Mouse (Mus musculus) A20 (cell line): Measurements from ENCODE around the gene Nectin2.
A peak's percentile ranks its signal among the peaks of the same experiment; 100 is the strongest.
"Not testable (repeated sequence)": the region's sequence is repeated elsewhere in the genome, so short reads cannot be mapped to it uniquely, and the experiment has no call there.

ENCODE experiments used
- DNase-seq: peaks from one replicate; pipeline ENCODE4 v3.0.0-alpha.2; 2011; ENCODE audit warnings: low read depth, low spot score

The Nectin2 gene

GRCm38 (mm10) chr7:19750217-19751069 lies at the start of gene Nectin2:
TSS of gene Nectin2 (minus strand) at chr7:19750483.
- DNase-seq: peak; percentile 91

DNA sequence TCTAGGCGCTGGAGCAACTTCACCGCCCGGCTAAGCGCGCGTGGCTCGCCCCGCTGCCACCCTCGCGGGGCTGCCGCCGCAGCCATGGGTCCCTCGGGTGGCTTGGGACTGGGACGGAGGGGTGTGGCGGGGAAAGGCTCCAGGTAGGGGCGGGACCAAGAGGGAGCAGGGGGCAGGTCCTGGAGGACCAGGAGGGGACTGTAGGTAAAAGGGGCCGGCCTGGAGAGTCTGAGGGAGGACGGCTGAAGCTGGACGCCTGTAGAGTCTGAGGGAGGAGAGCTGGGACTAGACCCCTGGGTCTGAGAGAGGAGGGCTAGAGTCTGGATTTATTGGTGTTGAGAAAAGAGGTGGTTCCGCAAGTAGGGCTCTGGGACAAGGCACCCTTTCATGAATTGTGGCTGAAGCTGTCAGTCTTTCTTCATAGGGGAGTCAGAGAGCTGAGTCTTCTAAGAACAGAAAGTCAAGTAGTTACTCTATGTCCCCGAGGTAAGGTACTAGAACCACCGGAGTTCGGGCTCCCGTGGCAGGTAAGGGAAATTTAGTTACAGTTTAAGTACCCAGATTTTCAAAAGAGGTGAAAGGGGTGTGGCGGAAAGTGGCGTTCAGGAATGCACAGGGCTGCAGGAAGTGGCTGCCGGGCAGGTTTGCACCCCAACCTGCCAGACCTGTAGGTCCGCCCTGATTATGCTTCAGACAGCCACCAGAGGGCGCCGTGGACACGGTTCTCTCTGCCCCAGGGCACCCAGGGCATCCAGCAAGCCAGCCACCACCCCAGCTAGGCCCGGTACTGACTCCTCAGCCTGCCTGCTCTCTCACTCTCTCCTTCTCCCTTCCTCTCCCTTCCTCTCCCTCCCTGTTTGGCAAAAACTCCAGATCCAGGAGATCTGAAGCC lies 46.7 kb upstream of the Nectin2 start, which contains the start of gene Cblc:
Gene Cblc (minus strand): TSS at position 113 of the 892 bp plus-strand sequence.
- peak; percentile 92 for DNase-seq

- DNase-seq: no peak
Measured at GRCm38 (mm10) chr7:19796254-19796653, 46.0 kb upstream of the Nectin2 start.

GRCm38 (mm10) chr7:19795236-19795635 lies 45.0 kb upstream of the Nectin2 start:
- no peak for DNase-seq

- DNase-seq: peak; percentile 72
Measured at GRCm38 (mm10) chr7:19792701-19793630, 42.7 kb upstream of the Nectin2 start.

DNA sequence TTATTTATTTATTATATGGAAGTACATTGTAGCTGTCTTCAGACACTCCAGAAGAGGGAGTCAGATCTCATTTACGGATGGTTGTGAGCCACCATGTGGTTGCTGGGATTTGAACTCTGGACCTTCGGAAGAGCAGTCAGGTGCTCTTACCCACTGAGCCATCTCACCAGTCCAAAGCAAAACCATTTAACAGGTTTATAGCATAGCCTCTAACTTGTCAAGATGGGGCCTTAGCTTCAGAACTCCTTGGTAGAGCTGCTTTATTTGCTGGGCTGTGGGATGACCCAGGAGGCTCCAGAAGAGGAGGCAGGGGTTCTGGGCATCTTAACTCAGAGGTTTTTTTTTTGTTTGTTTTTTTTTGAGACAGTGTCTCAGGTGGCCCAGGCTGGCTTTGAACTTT lies 41.2 kb upstream of the Nectin2 start:
- DNase-seq: not testable (repeated sequence)

- DNase-seq: peak; percentile 89
Measured at GRCm38 (mm10) chr7:19789904-19790347, 39.6 kb upstream of the Nectin2 start.

GRCm38 (mm10) chr7:19785874-19786458 lies 35.7 kb upstream of the Nectin2 start:
- DNase-seq: peak; percentile 54

DNA sequence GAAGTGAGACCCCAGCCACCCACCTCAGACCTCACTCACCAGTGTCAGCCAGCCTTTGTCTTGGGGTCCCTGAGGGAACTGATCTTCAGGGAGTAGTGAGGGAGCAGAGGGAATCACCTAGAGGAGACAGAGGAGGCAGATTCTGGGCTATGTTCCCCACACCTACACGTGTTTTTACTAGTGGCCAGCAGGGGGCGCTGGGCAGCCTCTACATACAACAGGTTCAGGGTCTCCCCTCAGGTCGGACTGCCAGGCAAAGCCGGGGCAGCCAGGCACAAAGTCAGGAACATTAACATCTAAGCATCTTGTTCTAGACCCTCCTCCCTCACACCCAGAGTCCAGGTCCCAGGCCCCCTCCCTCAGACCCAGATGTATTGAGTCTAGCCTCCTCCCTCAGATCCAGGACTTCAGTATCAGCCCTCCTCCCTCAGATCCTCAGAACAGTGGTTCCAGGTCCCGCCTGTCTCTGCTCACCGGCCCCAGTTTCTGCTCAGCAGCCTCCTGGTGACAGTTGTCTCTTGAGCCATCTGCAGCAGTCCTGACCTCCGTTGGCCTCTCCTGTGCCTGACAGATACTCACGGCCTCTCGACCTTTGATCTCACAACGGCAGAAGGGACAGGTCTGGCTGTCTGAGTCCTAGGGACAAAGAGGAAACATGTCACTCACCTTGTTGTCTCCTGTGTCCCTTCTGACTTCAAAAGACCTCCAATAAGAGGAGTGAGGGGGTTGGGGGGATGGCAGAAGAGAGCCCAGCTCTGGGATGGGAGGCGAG lies 34.7 kb upstream of the Nectin2 start:
- peak; percentile 75 for DNase-seq

GRCm38 (mm10) chr7:19783630-19784029 lies 33.3 kb upstream of the Nectin2 start:
- no peak for DNase-seq

- DNase-seq: peak; percentile 74
Measured at GRCm38 (mm10) chr7:19782645-19783044, 32.4 kb upstream of the Nectin2 start.

GRCm38 (mm10) chr7:19781741-19782140 lies 31.5 kb upstream of the Nectin2 start:
- no peak for DNase-seq

DNA sequence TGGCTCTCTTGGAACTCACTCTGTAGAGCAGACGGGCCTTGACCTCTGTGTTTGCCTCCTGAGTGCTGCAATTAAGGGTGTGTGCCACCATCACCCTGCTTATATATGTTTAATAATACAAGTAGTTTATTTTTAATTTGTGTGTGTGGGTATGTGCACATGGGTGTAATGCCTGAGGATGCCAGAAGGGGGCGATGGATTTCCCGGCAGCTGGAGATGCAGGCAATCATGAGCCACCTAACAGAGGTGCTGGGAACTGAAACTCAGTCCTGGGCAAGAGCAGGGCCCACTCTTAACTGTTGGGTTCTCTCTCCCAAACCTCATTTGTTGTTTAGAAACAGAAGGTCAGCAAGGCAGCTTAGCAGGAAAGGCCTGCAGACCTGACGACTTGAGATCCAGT lies 29.6 kb upstream of the Nectin2 start:
- DNase-seq: no peak

GRCm38 (mm10) chr7:19778645-19779044 lies 28.4 kb upstream of the Nectin2 start:
- no peak for DNase-seq

- no peak for DNase-seq
Measured at GRCm38 (mm10) chr7:19777049-19777723, 26.9 kb upstream of the Nectin2 start.

GRCm38 (mm10) chr7:19771682-19772081 lies 21.4 kb upstream of the Nectin2 start:
- DNase-seq: no peak

DNA sequence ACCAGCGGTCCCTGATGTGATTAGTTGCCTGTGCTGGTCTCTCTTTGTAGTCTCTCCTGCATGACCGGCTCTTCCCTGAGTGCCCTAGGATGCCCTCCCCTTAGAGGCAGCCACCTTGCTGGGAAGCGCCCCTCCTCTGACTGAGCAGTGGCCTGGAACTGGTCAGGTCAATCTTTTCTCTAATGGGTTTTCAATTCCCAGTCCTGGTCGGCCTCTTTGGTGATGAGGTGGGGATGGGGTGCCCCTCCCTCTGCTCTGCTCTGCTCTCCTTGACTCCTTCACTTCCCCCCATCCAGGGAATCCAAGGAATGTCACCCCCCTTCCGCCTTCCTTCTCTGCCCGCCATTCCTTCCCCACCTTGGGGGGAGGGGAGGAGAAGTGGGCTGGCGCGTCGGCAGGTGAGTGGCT lies 20.7 kb upstream of the Nectin2 start, which contains the start of gene Bcam:
Gene Bcam (minus strand): TSS at position 33 of the 408 bp plus-strand sequence.
- DNase-seq: no peak

GRCm38 (mm10) chr7:19770375-19770754 lies 20.1 kb upstream of the Nectin2 start:
- peak; percentile 63 for DNase-seq
